Mouse (Mus musculus) left cerebral cortex, adult 18-20 months (tissue): Measurements from ENCODE around the gene Izumo1. TPM values are rescaled to one million over a fixed set of nuclear protein-coding genes. Genes with fewer than 3 reads are reported as not detected.
A peak's percentile ranks its signal among the peaks of the same experiment; 100 is the strongest.
"Not testable (repeated sequence)": the region's sequence is repeated elsewhere in the genome, so short reads cannot be mapped to it uniquely, and the experiment has no call there.

Experiments
- DNase-seq, 2 experiments: peaks; one replicate each; pipeline ENCODE4 v3.0.0; 2021 to 2022; ENCODE audit warnings: low spot score in 2 of 2, mixed read lengths in 1 of 2
- total RNA-seq, 2 experiments: library from RNA; stranded (reverse); gene quantifications; 2 replicates each; pipeline ENCODE4 v1.2.3; 2021

Gene Izumo1
- total RNA-seq, 2 experiments from 2014 or later: 0.21 TPM; not detected in 1

GRCm38 (mm10) chr7:45641391-45642040 is 19.9 kb downstream of the Izumo1 start:
- DNase-seq: no peak

GRCm38 (mm10) chr7:45642083-45642482 is 20.5 kb downstream of the Izumo1 start:
- no peak for DNase-seq

GRCm38 (mm10) chr7:45642503-45643255 is 21.1 kb downstream of the Izumo1 start:
- no peak for DNase-seq

DNA sequence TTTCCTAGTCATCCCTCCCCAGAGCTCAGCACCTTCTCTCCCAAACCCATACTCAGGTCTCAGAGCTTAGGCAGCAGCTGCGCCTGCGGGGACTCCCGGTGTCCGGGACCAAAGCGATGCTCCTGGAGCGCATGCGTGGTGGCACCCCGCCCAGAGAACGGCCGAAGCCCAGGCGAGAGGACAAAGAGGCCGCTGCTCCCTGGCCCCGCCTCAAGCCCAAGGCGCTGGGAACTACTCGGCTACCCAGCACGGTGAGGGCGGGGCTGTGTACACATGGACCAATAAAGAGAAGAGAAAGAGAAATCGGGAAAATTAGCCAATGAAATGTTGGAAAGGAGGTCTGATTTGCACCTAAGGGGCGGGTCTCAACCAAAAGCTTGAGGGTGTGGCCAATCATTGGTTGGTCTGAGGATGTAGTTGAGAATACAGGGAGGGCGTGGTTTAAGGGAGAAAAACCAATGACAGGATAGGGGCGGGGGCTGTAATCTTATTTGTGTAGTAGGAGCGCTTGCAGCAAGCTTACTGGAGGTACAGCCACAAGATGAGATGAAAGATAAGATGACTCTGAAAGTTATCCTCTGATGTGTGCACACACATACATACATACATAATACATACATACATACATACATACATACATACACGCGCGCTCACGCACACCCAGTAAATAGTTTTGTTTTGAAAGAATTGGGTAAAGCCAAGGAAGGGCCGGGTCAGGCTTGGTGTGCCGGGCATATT is 22.0 kb downstream of the Izumo1 start:
- DNase-seq: peak; percentile 89 to 93

DNA sequence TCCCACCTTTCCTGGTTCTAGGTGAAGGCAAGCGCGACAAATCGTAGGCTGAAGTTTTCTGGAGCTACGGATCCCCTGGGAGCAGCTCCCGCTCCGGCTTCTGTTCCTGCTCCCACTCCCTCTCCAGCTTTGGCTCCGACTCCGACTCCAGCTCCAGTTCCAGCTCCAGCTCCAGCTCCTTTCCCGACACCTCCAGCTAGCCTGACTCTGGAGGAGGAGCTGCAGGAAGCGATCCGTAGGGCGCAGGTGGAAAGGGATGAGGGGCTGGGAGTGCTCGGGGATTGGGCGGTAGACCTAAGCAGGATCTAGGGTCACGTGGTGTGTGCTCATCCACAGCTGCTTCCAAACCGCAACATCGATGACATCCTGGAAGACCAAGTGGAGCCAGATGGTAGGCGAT is 22.6 kb downstream of the Izumo1 start:
- peak; percentile 60 to 77 for DNase-seq

DNA sequence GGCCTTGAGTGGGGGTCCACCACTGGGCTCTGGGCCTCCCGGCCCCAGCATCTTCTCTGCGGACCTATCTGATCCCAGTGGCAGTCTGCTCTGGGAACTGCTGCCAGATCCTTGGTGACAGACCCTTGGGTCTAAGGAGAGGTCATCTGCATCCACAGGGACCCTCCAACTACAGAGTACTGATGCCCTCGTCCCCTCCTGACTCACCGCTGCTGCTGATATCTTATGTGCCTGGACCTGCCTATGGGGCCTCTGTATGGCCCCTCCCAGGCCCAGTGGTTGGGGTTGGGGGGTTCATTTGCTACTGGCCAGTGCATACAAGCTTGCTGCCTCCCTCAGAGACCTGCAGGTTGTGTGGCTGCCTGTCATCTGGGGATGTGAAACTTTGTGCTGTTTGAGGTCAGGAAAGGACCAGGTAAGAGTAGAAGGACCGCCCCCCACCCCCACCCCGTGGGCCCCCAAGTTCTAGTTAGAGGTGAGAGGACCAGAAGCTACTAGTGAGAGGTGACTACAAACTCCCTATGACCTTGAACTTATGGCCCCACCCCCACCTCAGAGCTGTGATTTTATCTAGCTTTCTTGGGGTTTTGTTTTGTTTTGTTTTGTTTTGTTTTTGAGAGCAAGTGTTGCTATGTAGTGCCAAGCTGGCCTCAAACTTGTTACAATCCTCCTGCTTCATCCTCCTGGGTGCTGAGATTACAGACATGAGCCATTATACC is 23.4 kb downstream of the Izumo1 start:
- no peak for DNase-seq

GRCm38 (mm10) chr7:45645591-45645971 is 24.0 kb downstream of the Izumo1 start:
- DNase-seq: no peak

DNA sequence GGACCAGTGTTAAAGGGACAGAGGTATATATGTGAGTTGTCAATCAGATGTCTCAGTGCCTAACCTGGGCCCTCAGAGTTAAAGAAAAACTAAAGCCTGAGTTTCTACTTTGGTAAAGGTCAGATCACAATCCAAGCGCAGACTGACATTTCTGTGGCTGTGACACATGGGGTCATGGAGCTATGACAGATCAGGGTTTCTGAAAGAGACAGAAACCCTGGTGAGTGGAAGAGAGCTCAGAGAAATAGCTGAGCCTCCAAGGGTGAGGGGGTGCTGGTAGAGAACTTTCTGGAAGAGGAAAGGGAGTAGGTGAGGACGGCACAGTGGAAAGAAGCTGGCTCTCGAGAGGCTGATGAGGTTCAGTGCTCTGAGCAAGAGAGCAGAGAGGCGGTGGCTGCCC is 25.1 kb downstream of the Izumo1 start:
- DNase-seq: no peak

DNA sequence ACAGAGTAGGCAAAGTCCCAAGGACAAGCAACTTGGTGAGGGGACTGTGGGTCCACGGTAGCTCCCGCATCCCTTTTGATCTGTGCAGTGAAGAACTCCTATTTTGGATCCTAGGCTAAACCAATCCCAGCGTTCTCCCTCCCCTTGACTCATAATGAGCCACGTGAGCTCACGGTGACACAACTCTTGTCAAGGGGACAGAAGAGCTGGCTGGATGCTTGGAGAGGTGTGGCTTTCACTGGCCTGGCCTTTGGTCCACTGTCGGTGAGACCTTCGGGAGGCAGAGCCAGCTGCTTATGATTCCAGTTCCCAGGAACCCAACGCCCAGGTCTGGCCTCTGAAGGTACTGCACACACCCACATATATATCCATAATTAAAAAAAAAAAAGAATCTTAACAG is 27.7 kb downstream of the Izumo1 start:
- DNase-seq: no peak

- not testable (repeated sequence) for DNase-seq
Measured at GRCm38 (mm10) chr7:45650484-45650883, 28.9 kb downstream of the Izumo1 start.

- DNase-seq: no peak
Measured at GRCm38 (mm10) chr7:45654424-45655047, 32.9 kb downstream of the Izumo1 start.

- DNase-seq: no peak
Measured at GRCm38 (mm10) chr7:45660746-45661478, 39.3 kb downstream of the Izumo1 start.

DNA sequence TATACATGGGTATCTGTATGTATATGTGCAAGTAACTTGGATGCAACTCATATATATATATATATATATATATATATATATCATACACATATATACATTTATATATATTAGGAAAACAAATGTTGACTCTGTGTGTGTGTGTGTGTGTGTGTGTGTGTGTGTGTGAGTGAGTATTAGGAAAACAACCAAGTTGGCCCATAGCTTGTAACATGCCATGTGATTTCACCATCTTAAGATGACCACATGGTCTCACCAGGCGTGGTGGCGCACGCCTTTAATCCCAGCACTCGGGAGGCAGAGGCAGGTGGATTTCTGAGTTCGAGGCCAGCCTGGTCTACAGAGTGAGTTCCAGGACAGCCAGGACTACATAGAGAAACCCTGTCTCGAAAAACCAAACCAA is 40.1 kb downstream of the Izumo1 start:
- not testable (repeated sequence) for DNase-seq

- DNase-seq: no peak
Measured at GRCm38 (mm10) chr7:45665303-45666138, 43.9 kb downstream of the Izumo1 start.

DNA sequence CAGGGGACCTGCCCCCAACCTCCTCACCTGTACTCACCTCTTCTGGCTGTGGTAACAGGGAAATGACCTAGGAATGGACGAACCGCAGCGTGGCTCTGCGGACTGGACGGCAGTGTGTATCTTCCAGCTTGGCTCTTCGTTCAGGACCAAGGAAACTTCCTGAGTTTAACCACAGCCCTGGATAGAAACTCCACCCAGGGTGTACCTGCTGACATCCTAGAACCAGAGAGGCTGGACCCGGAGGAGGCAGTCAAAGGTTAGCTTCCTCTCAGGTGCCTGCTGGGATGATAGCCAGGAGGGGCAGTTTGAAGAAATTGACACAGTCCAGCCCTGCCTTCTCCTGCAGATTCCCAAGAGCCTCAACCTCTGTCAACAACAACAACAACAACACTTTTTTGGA is 44.5 kb downstream of the Izumo1 start, which contains the start of gene Fut2:
Gene Fut2, minus strand, starts transcription at position 234 of the 400 bp plus-strand sequence.
- no peak for DNase-seq

DNA sequence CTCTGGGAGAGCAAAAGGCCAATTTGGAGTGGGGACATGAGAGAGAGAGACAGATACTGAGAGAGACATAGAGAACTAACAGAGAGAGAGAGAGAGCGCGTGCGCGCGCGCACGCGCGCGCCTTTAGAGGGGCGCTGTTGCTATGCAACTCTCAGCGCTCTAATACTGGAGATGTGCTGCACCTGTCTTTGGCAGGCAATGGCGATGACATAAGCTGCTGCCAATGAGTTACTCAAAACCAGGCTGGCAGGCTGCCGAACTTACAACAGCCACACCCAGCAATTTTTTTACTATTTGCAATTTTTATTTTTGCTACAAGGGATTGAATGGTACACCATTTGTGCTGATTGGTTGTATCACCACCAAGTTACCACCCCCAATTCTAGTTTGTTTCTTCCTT is 46.1 kb downstream of the Izumo1 start:
- DNase-seq: no peak

- DNase-seq: no peak
Measured at GRCm38 (mm10) chr7:45668921-45669320, 47.3 kb downstream of the Izumo1 start.

DNA sequence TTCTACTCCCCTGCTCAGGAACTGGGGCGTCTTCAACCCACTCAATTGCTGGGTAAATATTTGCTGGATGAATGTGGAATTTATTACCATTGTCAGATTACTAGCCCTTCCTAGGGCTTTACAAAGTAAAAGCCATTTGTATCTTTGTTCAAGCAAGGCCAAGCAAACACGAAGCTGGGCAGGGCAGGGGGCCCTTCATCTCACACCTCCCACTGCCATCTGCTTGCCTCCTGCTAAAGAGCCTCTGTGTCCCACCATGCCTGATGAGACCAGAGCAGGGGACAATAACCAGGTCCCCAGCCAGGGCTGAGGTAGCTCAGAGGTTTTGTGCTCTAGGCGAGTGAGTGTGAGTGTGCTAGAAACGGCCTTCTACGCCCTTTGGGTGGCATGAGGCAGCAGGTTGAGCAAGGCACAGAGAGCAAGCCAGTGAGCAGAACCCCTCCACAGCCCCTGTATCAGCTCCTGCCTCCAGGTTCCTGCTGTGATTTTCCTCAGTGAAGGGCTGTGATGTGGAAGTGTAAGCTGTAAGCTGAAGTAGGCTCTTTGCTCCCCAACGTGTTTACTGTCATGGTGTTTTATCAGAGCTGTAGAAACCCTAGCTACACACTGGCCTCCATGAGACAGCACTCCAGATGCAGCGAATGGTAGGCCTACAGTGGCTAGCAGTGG is 56.1 kb downstream of the Izumo1 start:
- no peak for DNase-seq
